Mouse (Mus musculus) cortical plate, adult 2 months (tissue): ENCODE results near the gene Gm11634.

Source experiments
- CTCF ChIP-seq: fragments of 200-500 bp; IDR thresholded peaks from 2 replicates; pipeline ENCODE4 v1.5.1; 2011; ENCODE audit warnings: mild to moderate bottlenecking, control low read depth, low read length; ENCODE audit not compliant: insufficient read depth; ENCODE audit errors: extremely low read depth
- POLR2A ChIP-seq: fragments of 200-500 bp; IDR thresholded peaks from 2 replicates; pipeline ENCODE4 v1.6.1; 2011; ENCODE audit warnings: mild to moderate bottlenecking, low read length, control low read depth; ENCODE audit not compliant: insufficient read depth; ENCODE audit errors: extremely low read depth

- no peak for TF ChIP-seq POLR2A
- TF ChIP-seq CTCF: no peak
Observed at GRCm38 (mm10) chr11:101627857-101628559, 29.0 kb upstream of the Gm11634 start.
